Mouse (Mus musculus): ENCODE measurements around the gene Slc35e3. TPM values are rescaled to one million over a fixed set of nuclear protein-coding genes. Genes with fewer than 3 reads are reported as not detected.

Slc35e3 gene
- total and polyA plus RNA-seq, 3 experiments: 2.2 to 9.7 (median 5.0) TPM

DNA sequence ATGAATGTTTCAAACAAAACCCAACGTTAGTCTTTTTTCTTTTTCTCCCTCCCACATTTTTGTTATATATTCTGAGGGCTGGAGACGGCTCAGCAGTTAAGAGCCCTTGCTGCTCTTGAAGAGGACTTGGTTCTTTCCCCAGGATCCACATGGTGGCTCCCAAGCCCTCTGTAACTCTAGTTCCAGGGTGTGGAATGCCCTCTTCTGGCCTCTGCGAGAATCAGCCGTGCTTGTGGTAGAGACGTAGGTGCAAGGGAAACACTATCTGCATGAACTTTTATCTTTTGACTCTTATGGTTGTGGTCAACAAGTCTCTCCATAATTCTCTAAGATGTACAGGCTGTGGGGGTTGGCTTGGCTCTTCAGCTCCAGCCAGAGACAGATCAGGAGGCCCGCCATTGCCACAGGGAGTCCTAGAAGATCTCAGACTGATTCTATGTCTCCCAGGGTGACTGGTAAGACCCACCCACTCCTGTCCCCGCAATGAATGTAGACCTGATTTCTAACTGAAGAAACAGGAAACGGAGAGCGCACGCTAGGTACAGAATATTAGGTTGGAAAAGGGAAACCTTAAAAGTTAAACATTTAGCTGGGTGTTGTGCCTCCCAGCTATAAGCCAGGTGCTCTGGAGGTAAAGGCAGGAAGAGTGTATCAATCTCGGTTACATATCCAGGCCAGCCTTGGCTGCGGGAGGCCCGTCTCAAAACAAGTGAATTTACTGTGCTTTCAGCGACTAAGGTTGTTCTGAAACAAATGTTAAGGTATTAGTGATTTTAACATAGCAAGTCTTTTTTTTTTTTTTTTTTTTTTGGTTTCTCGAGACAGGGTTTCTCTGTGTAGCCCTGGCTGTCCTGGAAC lies 14.7 kb downstream of the Slc35e3 start (continued):
- TF ChIP-seq ZMIZ1 (IDR thresholded peaks at IDR 0.05; ENCODE audit: low read depth, low read length): peak; percentile 62; the same call in 1 of the 2 replicates
- no peak for TF ChIP-seq MXI1 (IDR thresholded peaks at IDR 0.05; ENCODE audit: low read depth, low read length)
- TF ChIP-seq MAZ (IDR thresholded peaks at IDR 0.05; ENCODE audit: low read depth, low read length): no peak
- TF ChIP-seq GABPA (IDR thresholded peaks at IDR 0.05; ENCODE audit: insufficient replicate concordance, low read depth, low read length): no peak
- no peak for TF ChIP-seq KAT2A (IDR thresholded peaks at IDR 0.05; ENCODE audit: insufficient replicate concordance, low read length)
- TF ChIP-seq BHLHE40 (IDR thresholded peaks at IDR 0.05; ENCODE audit: low read depth, low read length): peak; percentile 37; the same call in 1 of the 2 replicates
- peak; percentile 59; the same call in 1 of the 2 replicates for TF ChIP-seq IRF4 (IDR thresholded peaks at IDR 0.05; ENCODE audit: low read depth, low read length)
- no peak for TF ChIP-seq MAFK (IDR thresholded peaks at IDR 0.05; ENCODE audit: insufficient replicate concordance, low read length)
- TF ChIP-seq RCOR1 (conservative IDR thresholded peaks at IDR 0.05; ENCODE audit: low read depth, low read length): no peak
- TF ChIP-seq POLR2A (IDR thresholded peaks at IDR 0.05; ENCODE audit: low read depth, low read length): 0 out of 2 replicates have a peak, but pooled peaks have one; percentile 28
- TF ChIP-seq MAX (IDR thresholded peaks at IDR 0.05; ENCODE audit: low read length): peak; percentile 68; the same call in 1 of the 2 replicates
- no peak for TF ChIP-seq CHD1 (IDR thresholded peaks at IDR 0.05; ENCODE audit: low read depth, low read length)

DNA sequence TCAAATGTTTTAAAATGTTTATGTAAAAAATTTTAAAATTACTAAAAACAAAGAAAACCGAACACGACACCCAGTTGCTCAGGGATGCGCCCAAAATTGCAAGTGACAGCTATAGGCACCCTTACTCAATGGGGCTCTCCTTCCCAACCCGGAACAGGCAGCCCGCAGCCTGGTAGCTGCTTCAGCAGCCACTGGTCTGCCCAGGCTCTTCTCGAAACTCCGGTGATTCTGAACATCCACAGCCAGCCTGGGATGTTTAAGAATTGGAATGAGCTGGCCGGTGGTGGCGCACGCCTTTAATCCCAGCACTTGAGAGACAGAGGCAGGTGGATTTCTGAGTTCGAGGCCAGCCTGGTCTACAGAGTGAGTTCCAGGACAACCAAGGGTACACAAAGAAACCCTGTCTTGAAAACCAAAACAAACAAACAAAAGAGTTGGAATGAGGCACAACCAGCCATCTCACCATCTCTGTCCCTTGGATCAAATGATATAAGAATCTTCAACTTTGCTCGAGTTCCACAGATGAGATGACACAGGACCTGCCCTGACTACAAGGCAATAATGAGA lies 15.4 kb downstream of the Slc35e3 start:
- peaks cover 0 to 9% of the 10 kb centered on the region in 2 experiments; a peak in 1 of 4 replicates for H3K4me1 ChIP-seq (ENCODE audit: control insufficient read depth in 1 of 2, insufficient read depth in 2 of 2)
- dilution Hi-C loops (cut with MboI; ENCODE audit: extremely low pct_ligation_motif_present, extremely low pct_unique_long_range_greater_than_20kb, low sequenced_read_pairs): no loop called here
- no peaks in the 10 kb centered on the region for H3K9me3 ChIP-seq (replicated peaks; ENCODE audit: low read length)
- no peak overlapping the region for H3K27ac ChIP-seq (ENCODE audit: insufficient read depth, low read depth)
- DNase-seq (ENCODE audit: extremely low read depth): no peak
- in situ Hi-C loops (cut with MboI; ENCODE audit: low pct_ligation_motif_present, low pct_unique_long_range_greater_than_20kb, low sequenced_read_pairs): no loop called here
- H3K4me3 ChIP-seq (replicated peaks in 1 of 3; ENCODE audit: low read depth in 2 of 3, low read length in 2 of 3, poor library complexity in 1 of 3): no peak overlapping the region
- TF ChIP-seq ZKSCAN1 (IDR thresholded peaks at IDR 0.05; ENCODE audit: borderline replicate concordance, low read depth, low read length) (no peak), CTCF (conservative IDR thresholded peaks at IDR 0.05 in 1 of 2, IDR thresholded peaks at IDR 0.05 in 1 of 2; ENCODE audit: low read depth in 2 of 2, low read length in 2 of 2) (no peak)
- peaks cover 0 to 3% of the 10 kb centered on the region in 2 experiments for H3K36me3 ChIP-seq (replicated peaks in 1 of 2; ENCODE audit: control insufficient read depth in 1 of 2, insufficient read depth in 1 of 2, low read length in 1 of 2)
- H3K9ac ChIP-seq (ENCODE audit: insufficient read depth, low read depth): no peak overlapping the region
- no peak overlapping the region for H3K4me2 ChIP-seq (ENCODE audit: insufficient read depth, low read depth, poor library complexity, severe bottlenecking)
- no peaks in the 10 kb centered on the region for H3K27me3 ChIP-seq (replicated peaks)
- no peaks in the 10 kb centered on the region for H3K79me2 ChIP-seq (replicated peaks; ENCODE audit: control insufficient read depth, extremely low read depth, insufficient read depth, poor library complexity, severe bottlenecking)

DNA sequence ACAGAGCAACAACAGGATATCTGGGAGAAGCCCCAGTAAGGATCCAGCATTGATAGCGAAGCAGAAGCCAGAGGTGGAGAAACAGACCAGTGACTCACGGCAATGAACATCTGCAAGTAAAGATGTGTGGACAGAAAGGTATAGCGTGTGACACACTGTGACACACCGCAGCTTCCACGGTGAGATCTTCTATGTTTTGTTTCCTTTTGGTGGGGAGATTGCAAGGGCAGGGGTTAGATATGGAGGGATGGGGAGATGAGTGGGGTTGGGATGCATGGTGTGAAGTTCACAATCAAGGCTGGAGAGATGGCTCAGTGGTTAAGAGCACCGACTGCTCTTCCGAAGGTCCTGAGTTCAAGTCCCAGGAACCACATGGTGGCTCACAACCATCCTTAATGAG lies 16.0 kb downstream of the Slc35e3 start:
- in situ Hi-C loops (cut with MboI; ENCODE audit: low pct_ligation_motif_present, low pct_unique_long_range_greater_than_20kb, low sequenced_read_pairs): no loop called here
- Histone ChIP-seq H3K79me2 (replicated peaks; ENCODE audit: control insufficient read depth, extremely low read depth, insufficient read depth, poor library complexity, severe bottlenecking) (no peaks in the 10 kb centered on the region), H3K4me1 (ENCODE audit: control insufficient read depth in 1 of 2, insufficient read depth in 2 of 2) (peaks cover 0 to 9% of the 10 kb centered on the region in 2 experiments; a peak in 1 of 4 replicates), H3K9me3 (replicated peaks; ENCODE audit: low read length) (no peaks in the 10 kb centered on the region), H3K9ac (ENCODE audit: insufficient read depth, low read depth) (no peak overlapping the region), H3K4me3 (replicated peaks in 1 of 3; ENCODE audit: low read depth in 2 of 3, low read length in 2 of 3, poor library complexity in 1 of 3) (no peak overlapping the region), H3K27me3 (replicated peaks) (no peaks in the 10 kb centered on the region), H3K4me2 (ENCODE audit: insufficient read depth, low read depth, poor library complexity, severe bottlenecking) (no peak overlapping the region), H3K36me3 (replicated peaks in 1 of 2; ENCODE audit: control insufficient read depth in 1 of 2, insufficient read depth in 1 of 2, low read length in 1 of 2) (peaks cover 0 to 3% of the 10 kb centered on the region in 2 experiments), H3K27ac (ENCODE audit: insufficient read depth, low read depth) (no peak overlapping the region)
- TF ChIP-seq HCFC1 (IDR thresholded peaks at IDR 0.05; ENCODE audit: low read depth, low read length) (no peak), SIN3A (IDR thresholded peaks at IDR 0.05; ENCODE audit: low read length) (no peak), GABPA (IDR thresholded peaks at IDR 0.05; ENCODE audit: insufficient replicate concordance, low read depth, low read length) (no peak), EP300 (IDR thresholded peaks at IDR 0.05; ENCODE audit: low read length) (no peak), JUND (conservative IDR thresholded peaks at IDR 0.05; ENCODE audit: low read depth, low read length) (no peak), ZMIZ1 (IDR thresholded peaks at IDR 0.05; ENCODE audit: low read depth, low read length) (no peak), POLR2AphosphoS2 (IDR thresholded peaks at IDR 0.05; ENCODE audit: low read depth, low read length) (no peak), ZNF384 (IDR thresholded peaks at IDR 0.05; ENCODE audit: low read depth, low read length) (no peak), RCOR1 (conservative IDR thresholded peaks at IDR 0.05; ENCODE audit: low read depth, low read length) (no peak), JUN (IDR thresholded peaks at IDR 0.05; ENCODE audit: insufficient read depth, low read depth, low read length) (no peak), ZKSCAN1 (IDR thresholded peaks at IDR 0.05; ENCODE audit: borderline replicate concordance, low read depth, low read length) (no peak), RAD21 (IDR thresholded peaks at IDR 0.05; ENCODE audit: low read depth, low read length) (no peak)
- dilution Hi-C loops (cut with MboI; ENCODE audit: extremely low pct_ligation_motif_present, extremely low pct_unique_long_range_greater_than_20kb, low sequenced_read_pairs): no loop called here
- DNase-seq (ENCODE audit: extremely low read depth): no peak

Measured in CH12.LX (cell line).